Mouse (Mus musculus): ENCODE measurements around the gene N4bp1.

DNA sequence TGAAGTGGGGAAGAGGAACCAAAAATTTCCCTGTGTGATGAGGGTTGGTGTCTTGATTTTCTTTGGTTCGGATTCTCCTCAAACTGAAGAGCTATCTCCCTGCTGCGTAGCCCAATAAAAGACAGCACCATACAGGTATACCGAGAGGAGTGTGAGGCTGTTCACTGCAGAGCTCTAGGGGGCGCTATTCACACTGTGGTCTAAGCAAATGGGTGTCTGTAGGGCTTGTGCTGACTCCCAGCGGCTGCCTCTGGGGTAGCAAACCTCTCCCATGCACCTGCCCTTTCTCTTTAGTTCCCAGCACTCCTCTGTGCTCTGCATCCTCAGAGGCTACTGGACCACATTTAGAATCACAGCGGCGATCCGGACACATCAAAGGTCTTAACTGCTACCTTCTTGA is 41.2 kb upstream of the N4bp1 start:
- TF ChIP-seq CTCF (IDR thresholded peaks at IDR 0.05; ENCODE audit: borderline replicate concordance, extremely low read depth, insufficient read depth, insufficient read length) (no peak; the same call in 1 of the 2 replicates), POLR2A (IDR thresholded peaks at IDR 0.05; ENCODE audit: borderline replicate concordance, extremely low read depth, insufficient read depth, insufficient read length, poor library complexity, severe bottlenecking) (no peak)

All from brain, embryonic 14.5 days (tissue).